Mouse (Mus musculus) ES-Bruce4 (cell line): ENCODE results near the gene Prkaa2.

ENCODE experiments used
- CTCF ChIP-seq: IDR thresholded peaks from one replicate; pipeline ENCODE4 v1.8.1; 2011; ENCODE audit warnings: low read depth, low read length
- EP300 ChIP-seq: IDR thresholded peaks from 2 replicates; pipeline ENCODE4 v1.6.1; 2011; ENCODE audit warnings: low read depth, low read length; ENCODE audit not compliant: insufficient read depth
- POLR2A ChIP-seq: IDR thresholded peaks from one replicate; pipeline ENCODE4 v1.8.1; 2011; ENCODE audit warnings: low read length; ENCODE audit not compliant: insufficient read depth

DNA sequence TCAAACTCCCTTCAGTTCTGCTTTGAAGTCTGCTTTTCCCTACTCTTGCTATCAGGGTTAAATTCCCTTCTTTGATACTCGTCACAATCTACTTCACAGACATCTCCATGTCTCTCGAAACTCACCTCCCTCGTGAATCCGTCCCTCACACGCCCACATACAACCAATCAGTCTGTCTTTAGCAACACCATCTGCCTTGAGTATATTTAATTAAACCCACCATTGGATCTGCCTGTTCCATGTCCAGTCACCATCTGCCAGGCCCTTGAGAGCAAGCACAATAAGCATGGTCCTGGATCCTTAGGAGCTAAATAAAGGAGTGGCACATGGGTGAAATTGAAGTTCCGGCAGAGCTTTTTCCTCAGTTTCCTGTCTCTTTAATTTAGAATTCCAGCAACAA lies 11.4 kb upstream of the Prkaa2 start:
- TF ChIP-seq POLR2A (no peak), EP300 (no peak), CTCF (no peak)
